Mouse (Mus musculus) NIH3T3 (cell line): ENCODE measurements around the gene Chuk.

Experiments
- DNase-seq: peaks from one replicate; pipeline ENCODE4 v3.0.0-alpha.2; 2012; ENCODE audit warnings: low read depth

Gene Chuk

GRCm38 (mm10) chr19:44042121-44042520 is 65.2 kb downstream of the Chuk start:
- DNase-seq, result no peak

GRCm38 (mm10) chr19:44033396-44033795 is 73.9 kb downstream of the Chuk start:
- DNase-seq, result no peak

- no peak for DNase-seq
Measured at GRCm38 (mm10) chr19:44032046-44032744, 75.1 kb downstream of the Chuk start.

DNA sequence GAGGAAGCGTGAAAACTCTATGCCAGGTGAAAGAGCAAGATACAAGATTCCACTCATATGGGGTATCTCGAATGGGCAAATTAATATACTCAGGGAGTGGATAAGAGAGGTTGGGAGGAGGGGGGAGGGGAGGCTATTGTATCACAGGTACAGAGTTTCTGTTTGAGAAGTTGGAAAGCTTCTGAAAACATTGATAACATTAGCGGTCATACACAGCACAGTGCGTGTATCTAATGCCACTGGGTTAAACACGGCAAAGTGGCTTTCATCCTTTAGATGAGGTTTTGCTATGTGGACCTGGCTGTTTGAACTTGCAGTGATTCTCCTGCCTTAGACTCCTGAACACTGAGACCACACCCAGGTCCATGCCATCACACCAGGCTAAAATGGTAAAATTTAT is 77.3 kb downstream of the Chuk start:
- no peak for DNase-seq

DNA sequence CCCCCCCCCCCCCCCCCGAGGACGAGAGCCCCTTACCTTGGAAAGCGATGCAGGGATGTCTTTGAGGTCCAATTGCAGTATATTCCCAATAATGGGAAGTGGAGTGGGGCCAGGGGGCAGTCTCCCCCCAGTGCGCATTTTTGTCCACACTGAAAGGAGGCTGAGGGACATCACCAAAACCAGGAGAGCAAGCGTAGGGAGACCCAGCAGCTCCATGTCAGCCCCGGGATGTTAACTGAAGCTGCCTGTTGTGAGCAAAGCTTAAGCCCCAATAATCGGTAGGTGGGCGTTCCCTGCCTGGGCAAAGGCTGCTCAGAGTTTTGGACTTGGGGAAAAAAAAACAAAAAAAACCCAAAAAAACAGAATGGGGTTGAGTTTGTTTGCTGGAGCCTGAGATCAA is 78.3 kb downstream of the Chuk start, which contains the start of gene Cyp2c23:
Gene Cyp2c23 (minus strand): TSS at position 237 of the 400 bp plus-strand sequence.
- DNase-seq, result no peak

GRCm38 (mm10) chr19:44026956-44027530 is 80.2 kb downstream of the Chuk start:
- DNase-seq, result no peak

GRCm38 (mm10) chr19:44024921-44025585 is 82.2 kb downstream of the Chuk start:
- no peak for DNase-seq
